Mouse (Mus musculus) neural tube, embryonic 13.5 days (tissue): ENCODE data around the gene Calml4. TPM values are rescaled to one million over a fixed set of nuclear protein-coding genes. Genes with fewer than 3 reads are reported as not detected.
A peak's percentile ranks its signal among the peaks of the same experiment; 100 is the strongest.

ENCODE experiments used
- ATAC-seq: fragments of 200-750 bp; cut with Nextera tagmentation; 2 replicates; pipeline ENCODE4 v1.8.0; 2017; ENCODE audit warnings: low read depth, mild to moderate bottlenecking, moderate TSS enrichment, moderate library complexity
- H3K27ac ChIP-seq: fragments of 300-500 bp; sonication (generic); replicated peaks from 2 replicates; pipeline ENCODE4 v1.5.1; 2015; ENCODE audit warnings: moderate library complexity, mild to moderate bottlenecking, inconsistent platforms
- H3K27me3 ChIP-seq: fragments of 300-500 bp; sonication (generic); 2 replicates; pipeline ENCODE4 v1.6.1; 2015; ENCODE audit warnings: mild to moderate bottlenecking, inconsistent platforms
- H3K36me3 ChIP-seq: fragments of 300-500 bp; sonication (generic); 2 replicates; pipeline ENCODE4 v1.6.1; 2015; ENCODE audit warnings: mild to moderate bottlenecking, inconsistent platforms
- H3K4me1 ChIP-seq: fragments of 300-500 bp; sonication (generic); replicated peaks from 2 replicates; pipeline ENCODE4 v1.6.1; 2015; ENCODE audit warnings: inconsistent platforms
- H3K4me2 ChIP-seq: fragments of 300-500 bp; sonication (generic); 2 replicates; pipeline ENCODE4 v1.6.1; 2015; ENCODE audit warnings: inconsistent platforms, mild to moderate bottlenecking, moderate library complexity
- H3K4me3 ChIP-seq: fragments of 300-500 bp; sonication (generic); 2 replicates; pipeline ENCODE4 v1.5.1; 2015; ENCODE audit warnings: mild to moderate bottlenecking, inconsistent platforms
- H3K9ac ChIP-seq: fragments of 300-500 bp; sonication (generic); 2 replicates; pipeline ENCODE4 v1.6.1; 2015; ENCODE audit warnings: moderate library complexity, mild to moderate bottlenecking, inconsistent platforms
- H3K9me3 ChIP-seq: fragments of 300-500 bp; sonication (generic); 2 replicates; pipeline ENCODE4 v1.6.1; 2016; ENCODE audit warnings: inconsistent platforms
- WGBS: fragments of 180-500 bp; shearing (Covaris S2); methylation state at CpG from one replicate; pipeline ENCODE4 v1.1.7; 2015; 5-methylcytosine and 5-hydroxymethylcytosine counted together
- polyA plus RNA-seq: library from polyadenylated mRNA; unstranded; fragments of >200 nt; fragmentation: Nextera tagmentation; extraction: Ambion mirVana; gene quantifications from 2 replicates; pipeline ENCODE4 v1.2.1, GENCODE M21; 2015

Calml4 gene
- polyA plus RNA-seq, result 5.6 and 7.9 TPM in 2 replicates

DNA sequence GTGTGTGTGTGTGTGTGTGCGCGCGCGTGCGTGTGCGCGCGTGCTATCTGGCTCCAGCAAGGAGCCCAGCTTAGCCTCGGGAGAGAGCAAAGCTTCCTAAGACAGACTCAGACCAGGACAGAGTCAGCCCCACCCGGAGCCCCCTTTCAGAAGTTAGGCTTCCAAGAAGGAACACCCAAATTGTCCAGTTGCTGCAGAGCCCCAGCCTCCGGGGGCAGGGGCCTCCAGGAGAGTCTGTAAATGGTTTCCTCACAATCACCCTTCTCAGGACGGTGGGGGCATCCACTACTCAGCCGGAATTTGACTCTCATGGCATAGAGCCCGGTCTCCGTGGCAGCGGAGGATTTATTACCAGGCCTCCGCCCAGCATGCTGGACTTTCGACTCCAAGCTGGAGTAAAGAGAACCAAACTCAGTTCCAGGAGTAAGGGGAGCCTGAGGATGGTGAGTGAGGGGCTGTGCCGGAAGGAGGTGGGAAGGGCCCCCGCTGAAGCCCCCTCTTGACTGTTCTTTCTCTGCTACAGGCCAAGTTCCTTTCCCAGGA is at the start of gene Calml4:
Gene Calml4 (plus strand): TSS at position 362 of the 543 bp plus-strand sequence.
- Histone ChIP-seq H3K27me3 (no peaks in the 10 kb centered on the region), H3K4me1 (peaks cover 30% of the 10 kb centered on the region), H3K9me3 (no peaks in the 10 kb centered on the region), H3K36me3 (no peaks in the 10 kb centered on the region), H3K27ac (peak within 1 kb of the TSS; percentile 70), H3K9ac (no peak within 1 kb of the TSS), H3K4me2 (peak within 1 kb of the TSS; percentile 30), H3K4me3 (no peak within 1 kb of the TSS)
- ATAC-seq, result peak; percentile 69
- 36% methylated on average over 20 of the region's 20 CpGs for whole genome bisulfite sequencing

GRCm38 (mm10) chr9:62810095-62810494 is 47.8 kb upstream of the Calml4 start:
- H3K27ac ChIP-seq, result peak overlapping the region; percentile 97
- H3K9me3 ChIP-seq, result no peaks in the 10 kb centered on the region
- no peaks in the 10 kb centered on the region for H3K27me3 ChIP-seq
- H3K4me2 ChIP-seq, result peak overlapping the region; percentile 89
- H3K9ac ChIP-seq, result peak overlapping the region; percentile 88
- peaks cover 35% of the 10 kb centered on the region for H3K4me1 ChIP-seq
- 19% methylated on average over 8 of the region's 8 CpGs for WGBS
- peak overlapping the region; percentile 75 for H3K4me3 ChIP-seq
- ATAC-seq, result no peak
- no peaks in the 10 kb centered on the region for H3K36me3 ChIP-seq

- peak overlapping the region; percentile 75 for H3K4me3 ChIP-seq
- peak; percentile 73 for ATAC-seq
- no peaks in the 10 kb centered on the region for H3K9me3 ChIP-seq
- peak overlapping the region; percentile 89 for H3K4me2 ChIP-seq
- peak overlapping the region; percentile 97 for H3K27ac ChIP-seq
- no peaks in the 10 kb centered on the region for H3K27me3 ChIP-seq
- H3K9ac ChIP-seq, result peak overlapping the region; percentile 88
- peaks cover 35% of the 10 kb centered on the region for H3K4me1 ChIP-seq
- no peaks in the 10 kb centered on the region for H3K36me3 ChIP-seq
- WGBS, result under 1% methylated on average over 58 of the region's 58 CpGs
Measured at GRCm38 (mm10) chr9:62810543-62811515, 47.1 kb upstream of the Calml4 start.

DNA sequence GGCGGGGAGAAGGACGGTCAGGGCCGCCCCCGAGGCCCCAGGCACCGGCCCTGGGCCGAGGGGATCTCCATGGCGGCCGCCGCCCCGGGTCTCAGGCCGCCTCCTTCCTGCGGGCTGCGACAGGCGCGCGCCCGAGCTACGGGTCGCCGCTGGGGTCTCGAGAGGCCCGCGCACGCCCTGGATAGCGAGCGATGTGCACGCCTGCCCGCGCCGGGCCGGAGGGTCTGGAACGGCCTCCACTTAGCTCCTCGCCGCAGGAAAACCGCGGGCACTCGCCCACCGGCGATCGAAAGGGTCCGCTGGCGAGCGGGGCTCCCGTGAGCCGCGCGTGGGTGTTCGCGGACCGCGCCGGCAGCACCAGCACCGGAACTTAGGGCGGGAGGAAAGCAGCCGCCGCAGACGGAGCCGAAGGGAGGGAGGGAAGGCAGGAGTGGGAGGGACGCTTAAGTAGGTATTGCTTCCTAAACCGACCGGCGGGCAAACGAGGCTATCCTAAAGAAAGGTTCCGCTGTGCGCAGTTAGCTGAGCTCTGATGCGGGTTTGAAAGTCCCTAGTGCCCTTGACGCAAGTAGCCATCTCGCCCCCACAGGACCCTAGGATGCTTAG is 46.3 kb upstream of the Calml4 start, which contains the start of gene Fem1b:
Gene Fem1b (minus strand): TSS at position 419 of the 606 bp plus-strand sequence.
- peak within 1 kb of the TSS; percentile 75 for H3K4me3 ChIP-seq
- under 1% methylated on average over 52 of the region's 68 CpGs for WGBS
- peak within 1 kb of the TSS; percentile 89 for H3K4me2 ChIP-seq
- ATAC-seq, result peak; percentile 91
- peaks cover 35% of the 10 kb centered on the region for H3K4me1 ChIP-seq
- H3K27ac ChIP-seq, result peak within 1 kb of the TSS; percentile 97
- H3K27me3 ChIP-seq, result no peaks in the 10 kb centered on the region
- no peaks in the 10 kb centered on the region for H3K36me3 ChIP-seq
- no peaks in the 10 kb centered on the region for H3K9me3 ChIP-seq
- peak within 1 kb of the TSS; percentile 88 for H3K9ac ChIP-seq

DNA sequence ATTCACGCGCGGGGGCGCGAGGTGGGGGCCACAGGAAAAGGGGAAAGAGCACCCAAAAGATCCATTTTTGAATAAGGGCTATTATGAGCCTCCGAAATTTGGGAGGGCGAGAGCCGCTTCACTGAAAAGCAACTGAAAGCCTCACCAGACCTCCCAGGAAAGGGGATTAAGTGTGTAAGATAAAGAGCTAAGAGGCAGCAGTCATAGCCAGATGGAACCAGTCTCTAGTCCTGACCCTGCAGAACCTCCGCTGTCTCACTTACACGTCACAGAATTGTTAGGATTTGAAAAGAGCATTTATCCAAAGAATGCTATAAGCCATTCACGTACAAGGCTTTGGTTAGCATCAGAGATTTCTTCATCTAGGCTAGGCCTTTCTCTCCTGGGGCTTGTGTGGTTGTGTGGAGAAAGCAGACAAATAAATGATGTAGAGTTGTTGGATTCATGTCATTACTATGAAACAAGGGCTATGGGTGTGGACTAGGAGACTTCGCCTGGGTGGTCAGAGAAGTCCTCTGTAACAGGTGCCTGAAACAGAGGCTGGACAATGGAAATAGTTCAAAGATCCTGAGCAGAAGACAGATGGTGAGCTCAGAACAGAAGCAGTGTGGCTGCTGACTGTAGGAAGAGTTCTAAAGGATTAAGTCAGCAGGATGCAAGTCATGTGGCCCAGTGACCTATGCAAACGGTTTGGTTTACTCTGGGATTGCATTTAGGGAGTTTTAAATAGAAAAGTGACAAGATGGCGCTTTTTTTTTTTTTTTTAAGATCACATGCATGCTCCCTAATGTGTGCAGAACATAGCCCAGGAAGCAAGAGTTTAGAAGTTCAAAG is 45.4 kb upstream of the Calml4 start:
- H3K9me3 ChIP-seq, result no peaks in the 10 kb centered on the region
- no peaks in the 10 kb centered on the region for H3K36me3 ChIP-seq
- no peaks in the 10 kb centered on the region for H3K27me3 ChIP-seq
- H3K4me1 ChIP-seq, result peaks cover 43% of the 10 kb centered on the region
- 14% methylated on average over 14 of the region's 14 CpGs for WGBS
- peak overlapping the region; percentile 88 for H3K9ac ChIP-seq
- ATAC-seq, result peak; percentile 25; the same call in 1 of the 2 replicates
- H3K4me2 ChIP-seq, result peak overlapping the region; percentile 89
- peak overlapping the region; percentile 75 for H3K4me3 ChIP-seq
- H3K27ac ChIP-seq, result peak overlapping the region; percentile 97

GRCm38 (mm10) chr9:62814751-62815150 is 43.1 kb upstream of the Calml4 start:
- Histone ChIP-seq H3K36me3 (no peaks in the 10 kb centered on the region), H3K4me1 (peaks cover 23% of the 10 kb centered on the region), H3K27me3 (no peaks in the 10 kb centered on the region), H3K9ac (no peak overlapping the region), H3K4me3 (no peak overlapping the region), H3K9me3 (no peaks in the 10 kb centered on the region), H3K27ac (no peak overlapping the region), H3K4me2 (no peak overlapping the region)
- ATAC-seq, result no peak
- 87% methylated on average over 2 of the region's 2 CpGs for WGBS

- H3K9ac ChIP-seq, result no peak overlapping the region
- H3K4me2 ChIP-seq, result no peak overlapping the region
- ATAC-seq, result no peak
- H3K4me3 ChIP-seq, result no peak overlapping the region
- WGBS, result 86% methylated on average over 9 of the region's 9 CpGs
- peak overlapping the region; percentile 42; the same call in 1 of the 2 replicates for H3K27ac ChIP-seq
- H3K9me3 ChIP-seq, result no peaks in the 10 kb centered on the region
- H3K27me3 ChIP-seq, result no peaks in the 10 kb centered on the region
- H3K36me3 ChIP-seq, result no peaks in the 10 kb centered on the region
- peaks cover 15% of the 10 kb centered on the region for H3K4me1 ChIP-seq
Measured at GRCm38 (mm10) chr9:62816323-62817098, 41.4 kb upstream of the Calml4 start.

DNA sequence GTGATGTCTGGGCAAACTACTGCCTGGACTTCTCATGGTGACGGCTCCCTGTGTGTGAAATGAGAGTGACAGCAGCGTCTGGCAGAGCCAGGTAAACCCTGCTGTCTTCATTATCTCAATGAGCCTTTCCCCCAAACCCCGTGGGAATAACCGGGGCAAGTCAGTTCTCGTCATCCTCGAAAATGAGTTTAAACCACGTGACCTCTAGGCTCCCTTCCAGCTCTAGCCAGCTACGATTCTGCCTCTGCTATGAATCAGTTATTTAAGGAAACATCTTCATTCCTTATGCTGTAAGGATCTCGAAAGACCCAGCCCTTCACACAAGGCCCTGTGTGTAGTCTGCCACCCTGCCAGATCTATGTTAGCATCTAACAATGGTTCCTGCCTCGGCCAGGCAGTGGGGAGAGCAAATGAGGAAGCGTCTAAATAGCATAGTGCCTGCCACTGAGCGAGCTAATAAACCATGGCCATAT is 40.7 kb upstream of the Calml4 start:
- Histone ChIP-seq H3K9me3 (no peaks in the 10 kb centered on the region), H3K9ac (no peak overlapping the region), H3K4me1 (peaks cover 15% of the 10 kb centered on the region), H3K4me3 (no peak overlapping the region), H3K4me2 (no peak overlapping the region), H3K27ac (peak overlapping the region; percentile 42; the same call in 1 of the 2 replicates), H3K27me3 (no peaks in the 10 kb centered on the region), H3K36me3 (no peaks in the 10 kb centered on the region)
- WGBS, result 58% methylated on average over 12 of the region's 12 CpGs
- ATAC-seq, result no peak

DNA sequence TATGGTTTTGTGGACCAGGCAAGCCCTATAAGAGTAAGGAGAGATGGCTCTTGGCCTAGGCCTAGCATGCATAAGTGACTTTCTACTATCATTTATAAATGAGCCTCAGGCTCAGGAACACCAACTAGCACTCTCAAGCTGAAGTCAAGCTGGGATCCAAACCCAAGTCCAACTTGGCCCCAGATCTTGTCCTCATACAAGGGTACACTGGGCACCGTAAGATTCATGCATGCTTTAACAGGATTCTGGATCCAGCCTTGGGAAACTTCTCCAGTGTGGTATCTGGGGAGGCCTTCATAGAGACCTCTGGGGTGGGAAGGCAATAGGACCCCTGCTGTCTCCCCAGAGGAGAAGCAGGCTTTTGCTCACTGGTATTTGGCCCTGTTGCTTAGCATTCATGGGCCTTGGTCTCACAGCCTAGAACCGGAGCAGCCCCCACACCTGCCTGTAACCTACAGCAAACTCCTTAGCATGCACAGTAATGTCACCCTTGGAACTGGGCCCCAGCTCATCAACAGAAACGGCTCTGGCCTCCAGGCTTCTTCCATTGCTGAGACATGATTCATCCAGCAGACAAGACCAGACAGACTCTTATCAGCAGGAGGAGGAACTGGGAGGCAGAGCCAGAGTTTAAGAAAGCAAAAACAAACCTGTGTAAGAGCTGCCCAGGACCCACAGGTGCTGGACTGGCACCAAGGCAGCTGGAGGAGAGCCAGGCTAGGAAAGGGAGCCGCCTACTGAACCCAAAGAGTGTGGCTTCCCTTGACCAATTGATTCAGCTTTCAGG is 39.9 kb upstream of the Calml4 start:
- H3K9me3 ChIP-seq, result no peaks in the 10 kb centered on the region
- H3K4me1 ChIP-seq, result peaks cover 8% of the 10 kb centered on the region
- no peak for ATAC-seq
- H3K9ac ChIP-seq, result no peak overlapping the region
- no peak overlapping the region for H3K4me3 ChIP-seq
- WGBS, result 83% methylated on average over 4 of the region's 4 CpGs
- H3K4me2 ChIP-seq, result no peak overlapping the region
- no peak overlapping the region for H3K27ac ChIP-seq
- H3K36me3 ChIP-seq, result no peaks in the 10 kb centered on the region
- no peaks in the 10 kb centered on the region for H3K27me3 ChIP-seq

DNA sequence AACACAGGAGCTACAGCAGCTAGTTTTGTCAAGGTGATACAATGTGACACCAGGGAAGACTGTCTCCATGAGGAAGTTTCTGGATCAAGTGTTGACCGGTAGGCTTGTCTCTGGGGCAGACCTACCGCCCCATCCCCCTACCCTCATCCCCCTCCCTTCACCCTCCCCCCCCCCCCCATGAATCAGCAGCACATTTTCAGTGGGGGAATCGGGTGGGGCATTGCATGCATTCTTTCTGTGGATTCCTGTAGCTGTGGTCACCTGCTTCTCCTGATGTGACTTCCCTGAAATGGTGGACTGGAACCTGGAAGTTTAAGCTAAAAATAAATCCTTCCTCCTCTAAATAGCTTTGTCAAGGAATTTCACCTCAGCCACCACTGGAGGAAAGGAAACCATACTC is 38.4 kb upstream of the Calml4 start:
- H3K27ac ChIP-seq, result no peak overlapping the region
- ATAC-seq, result no peak
- H3K9me3 ChIP-seq, result no peaks in the 10 kb centered on the region
- H3K36me3 ChIP-seq, result no peaks in the 10 kb centered on the region
- H3K4me1 ChIP-seq, result peaks cover 8% of the 10 kb centered on the region
- WGBS, result 86% methylated on average over 3 of the region's 3 CpGs
- no peak overlapping the region for H3K4me2 ChIP-seq
- H3K9ac ChIP-seq, result no peak overlapping the region
- H3K4me3 ChIP-seq, result no peak overlapping the region
- H3K27me3 ChIP-seq, result no peaks in the 10 kb centered on the region
